Mouse (Mus musculus) liver, embryonic 14.5 days (tissue): Measurements from ENCODE around the gene Mob3a. TPM values are rescaled to one million over a fixed set of nuclear protein-coding genes. Genes with fewer than 3 reads are reported as not detected.

Experiments
- ATAC-seq: fragments of 200-750 bp; cut with Nextera tagmentation; 2 replicates; pipeline ENCODE4 v1.8.0; 2017; ENCODE audit warnings: moderate number of reproducible peaks, mild to moderate bottlenecking, moderate library complexity; ENCODE audit not compliant: insufficient read depth
- DNase-seq, 3 experiments: peaks; one replicate each; pipeline ENCODE4 v3.0.0-alpha.2; 2012 to 2013; ENCODE audit warnings: low read depth in 3 of 3, low spot score in 3 of 3
- H3K27ac ChIP-seq: fragments of 300-500 bp; sonication (generic); 2 replicates; pipeline ENCODE4 v1.5.1; 2014; ENCODE audit warnings: moderate library complexity, mild to moderate bottlenecking, control low read depth, inconsistent platforms
- H3K27me3 ChIP-seq: fragments of 300-500 bp; sonication (generic); 2 replicates; pipeline ENCODE4 v1.6.1; 2014; ENCODE audit warnings: mild to moderate bottlenecking, low read length, moderate library complexity; ENCODE audit not compliant: control insufficient read depth, insufficient read depth
- H3K36me3 ChIP-seq: fragments of 300-500 bp; sonication (generic); replicated peaks from 2 replicates; pipeline ENCODE4 v1.6.1; 2014; ENCODE audit warnings: low read depth; ENCODE audit not compliant: control insufficient read depth, insufficient read depth
- H3K4me1 ChIP-seq, 2 experiments: fragments of 200-500 bp in 1 of 2; fragments of 300-500 bp in 1 of 2; sonication (generic) in 1 of 2; replicated peaks; 2 replicates each; pipeline ENCODE4 v1.6.1; 2012 to 2014; ENCODE audit warnings: antibody characterized with exemption in 1 of 2, inconsistent platforms in 1 of 2, low read length in 1 of 2; ENCODE audit not compliant: control insufficient read depth in 2 of 2, insufficient read depth in 2 of 2
- H3K4me2 ChIP-seq: fragments of 300-500 bp; sonication (generic); 2 replicates; pipeline ENCODE4 v1.6.1; 2014; ENCODE audit warnings: low read depth, mild to moderate bottlenecking, control low read depth, moderate library complexity
- H3K4me3 ChIP-seq, 2 experiments: fragments of 200-500 bp in 1 of 2; fragments of 300-500 bp in 1 of 2; sonication (generic) in 1 of 2; 2 replicates each; pipeline ENCODE4 v1.5.1; 2012 to 2014; ENCODE audit warnings: low read depth in 2 of 2, low read length in 2 of 2, mild to moderate bottlenecking in 2 of 2, control low read depth in 1 of 2, inconsistent platforms in 1 of 2, moderate library complexity in 1 of 2; ENCODE audit not compliant: insufficient read depth in 1 of 2
- H3K9ac ChIP-seq: fragments of 300-500 bp; sonication (generic); replicated peaks from 2 replicates; pipeline ENCODE4 v1.6.1; 2014; ENCODE audit warnings: mild to moderate bottlenecking, control low read depth, moderate library complexity
- H3K9me3 ChIP-seq: fragments of 300-500 bp; sonication (generic); 2 replicates; pipeline ENCODE4 v1.6.1; 2016; ENCODE audit warnings: low read length, mixed read lengths; ENCODE audit not compliant: control insufficient read depth
- CTCF ChIP-seq: IDR thresholded peaks from 2 replicates; pipeline ENCODE4 v1.5.1; 2016; ENCODE audit warnings: antibody characterized with exemption, low read depth, control low read depth
- EP300 ChIP-seq: IDR thresholded peaks from 2 replicates; pipeline ENCODE4 v1.6.1; 2016; ENCODE audit warnings: antibody characterized with exemption, low read depth
- WGBS: fragments of 180-500 bp; shearing (Covaris S2); extraction: QIAGEN DNeasy Blood & Tissue Kit; methylation state at CpG from one replicate; pipeline ENCODE4 v1.1.7; 2014; ENCODE audit not compliant: insufficient replicate concordance; 5-methylcytosine and 5-hydroxymethylcytosine counted together
- polyA plus RNA-seq, 2 experiments: library from polyadenylated mRNA; depleted of rRNA in 1 of 2; stranded (reverse) in 1 of 2; unstranded in 1 of 2; fragments of >200 nt; fragmentation: Nextera tagmentation in 1 of 2; extraction: Ambion mirVana in 1 of 2; gene quantifications; 2 replicates each; pipeline versions ENCODE4 v1.2.1 to v1.2.3; 2012 to 2014

Gene Mob3a
- polyA plus RNA-seq, 2 experiments = 13.0 to 14.2 TPM

DNA sequence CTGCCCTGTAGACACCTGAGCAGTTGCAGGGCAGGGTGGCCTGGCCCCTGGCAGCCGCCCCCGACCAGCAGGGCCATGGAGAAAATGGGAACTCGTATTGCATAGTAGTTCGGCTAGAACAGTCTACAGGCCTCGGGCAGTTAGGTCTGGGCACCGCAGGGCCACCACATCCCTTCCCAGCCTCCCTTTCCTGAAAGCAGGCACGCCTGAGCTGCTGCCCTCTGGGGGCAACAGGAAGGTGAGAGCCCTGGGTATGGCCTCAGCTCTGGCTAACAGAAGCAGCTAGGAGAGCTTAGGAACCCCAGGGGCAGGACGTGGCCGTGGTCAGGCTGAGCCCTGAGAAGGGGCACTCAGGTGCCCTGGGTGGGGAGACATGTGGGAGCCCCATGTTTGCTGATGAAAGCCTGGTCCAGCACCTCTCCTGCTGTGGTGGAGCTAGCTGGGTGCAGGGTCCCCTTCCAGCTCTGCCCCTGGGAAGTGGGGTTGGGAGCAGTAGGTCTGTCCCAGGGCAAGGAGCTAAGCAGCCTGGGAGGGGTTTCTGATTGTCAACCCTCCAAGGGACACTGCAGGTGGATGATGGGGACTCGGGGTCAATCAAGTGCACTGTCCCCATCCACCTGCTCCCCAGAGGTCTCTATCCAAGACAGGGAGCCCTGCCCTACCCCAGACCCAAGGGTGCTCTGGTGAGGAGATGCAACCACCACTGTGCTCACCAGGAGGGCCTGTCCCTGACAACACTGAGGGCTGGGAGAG is 35.6 kb downstream of the Mob3a start:
- no peak overlapping the region for H3K4me3 ChIP-seq
- H3K9ac ChIP-seq = no peak overlapping the region; the same call in 1 of the 2 replicates
- H3K4me1 ChIP-seq = peaks cover 25 to 28% of the 10 kb centered on the region in 2 experiments
- peaks cover 51% of the 10 kb centered on the region for H3K36me3 ChIP-seq
- no peak for ATAC-seq
- no peak overlapping the region for H3K4me2 ChIP-seq
- WGBS = 70% methylated on average over 10 of the region's 10 CpGs
- TF ChIP-seq EP300 (no peak), CTCF (no peak)
- no peak overlapping the region for H3K27ac ChIP-seq
- no peaks in the 10 kb centered on the region for H3K27me3 ChIP-seq
- no peak for DNase-seq
- H3K9me3 ChIP-seq = no peaks in the 10 kb centered on the region

DNA sequence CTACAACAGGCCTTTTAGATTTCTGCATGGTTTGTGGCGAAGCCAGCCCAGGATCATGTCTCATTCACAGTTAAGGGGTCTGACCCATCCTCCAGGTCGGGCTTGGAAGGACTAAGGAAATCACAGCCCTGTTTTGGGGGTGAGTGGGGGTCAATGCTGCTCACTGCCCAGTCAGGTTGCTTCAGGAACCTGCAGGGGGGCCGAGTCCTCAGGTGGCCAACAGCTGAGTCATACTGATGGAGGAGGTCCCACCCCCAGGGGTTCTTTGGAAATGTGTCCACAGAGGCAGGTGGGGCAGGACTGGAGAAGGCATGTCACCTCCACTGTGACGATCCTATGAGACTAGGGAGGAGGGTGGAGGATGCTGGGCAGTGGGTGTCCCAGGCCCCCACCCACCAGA is 36.3 kb downstream of the Mob3a start:
- Histone ChIP-seq H3K4me3 (no peak overlapping the region), H3K27me3 (no peaks in the 10 kb centered on the region), H3K4me2 (peak overlapping the region; percentile 47; the same call in 1 of the 2 replicates), H3K4me1 (peaks cover 25 to 28% of the 10 kb centered on the region in 2 experiments), H3K27ac (peak overlapping the region; percentile 38; the same call in 1 of the 2 replicates), H3K9ac (peak overlapping the region; percentile 15), H3K9me3 (no peaks in the 10 kb centered on the region), H3K36me3 (peaks cover 44% of the 10 kb centered on the region)
- WGBS = 49% methylated on average over 4 of the region's 4 CpGs
- no peak for TF ChIP-seq CTCF
- ATAC-seq (no peak), DNase-seq (no peak)

GRCm38 (mm10) chr10:80665016-80665380 is 36.8 kb downstream of the Mob3a start:
- Histone ChIP-seq H3K4me3 (peak overlapping the region in 1 of 2 experiments; percentile 2; a peak in 1 of 4 replicates), H3K27me3 (no peaks in the 10 kb centered on the region), H3K4me2 (peak overlapping the region; percentile 47), H3K36me3 (peaks cover 40% of the 10 kb centered on the region), H3K27ac (peak overlapping the region; percentile 38), H3K9ac (peak overlapping the region; percentile 15), H3K4me1 (peaks cover 25 to 28% of the 10 kb centered on the region in 2 experiments), H3K9me3 (no peaks in the 10 kb centered on the region)
- TF ChIP-seq EP300 = no peak
- TF ChIP-seq CTCF = no peak
- 11% methylated on average over 10 of the region's 10 CpGs for WGBS
- ATAC-seq = peak; percentile 23; the same call in 1 of the 2 replicates
- no peak for DNase-seq

DNA sequence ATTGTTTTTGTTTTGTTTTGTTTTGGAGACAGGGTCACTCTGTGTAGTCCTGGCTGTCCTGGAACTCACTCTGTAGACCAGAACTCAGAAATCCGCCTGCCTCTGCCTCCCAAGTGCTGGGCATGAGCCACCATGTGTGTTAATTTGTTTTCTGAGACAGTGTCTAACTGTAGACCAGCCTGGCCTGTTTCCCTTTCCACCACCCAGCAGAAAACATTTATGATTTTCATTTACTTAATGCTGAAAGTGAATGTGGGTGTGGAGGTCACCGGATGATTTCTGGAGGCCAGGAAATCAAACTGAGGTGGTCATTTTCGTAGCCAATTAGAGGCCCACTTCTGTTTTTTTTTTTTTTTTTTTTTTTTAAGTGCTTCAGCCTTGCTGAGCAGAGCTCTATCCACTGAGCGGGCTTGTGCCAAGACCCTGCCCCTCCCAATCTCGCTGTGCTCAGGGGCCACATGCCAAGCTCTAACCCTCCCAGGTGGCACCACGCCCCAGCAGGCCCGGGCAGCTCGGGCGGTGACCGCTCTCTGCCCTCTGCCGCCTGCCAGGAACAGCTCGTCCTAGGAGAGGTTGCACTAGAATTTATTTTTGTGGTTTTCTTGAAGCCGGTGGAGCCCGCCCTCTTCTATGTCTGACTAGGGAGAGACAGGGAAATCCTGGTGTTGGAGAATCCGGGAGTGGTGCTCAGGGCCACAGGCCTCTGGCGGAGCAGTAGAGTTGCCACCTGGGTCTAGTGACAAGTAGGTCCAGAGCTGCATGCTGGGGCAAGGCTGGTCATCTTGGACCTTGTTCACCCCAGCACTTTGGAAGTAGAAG is 37.4 kb downstream of the Mob3a start:
- TF ChIP-seq CTCF (no peak), EP300 (no peak)
- peak; percentile 34; the same call in 1 of the 2 replicates for ATAC-seq
- DNase-seq = no peak
- peak overlapping the region; percentile 38 for H3K27ac ChIP-seq
- peaks cover 35% of the 10 kb centered on the region for H3K36me3 ChIP-seq
- no peaks in the 10 kb centered on the region for H3K9me3 ChIP-seq
- H3K4me3 ChIP-seq = peak overlapping the region in 1 of 2 experiments; percentile 2; a peak in 1 of 4 replicates
- H3K27me3 ChIP-seq = no peaks in the 10 kb centered on the region
- WGBS = 10% methylated on average over 16 of the region's 16 CpGs
- H3K4me1 ChIP-seq = peaks cover 25 to 28% of the 10 kb centered on the region in 2 experiments
- H3K4me2 ChIP-seq = peak overlapping the region; percentile 47
- peak overlapping the region; percentile 15 for H3K9ac ChIP-seq
